Mouse (Mus musculus) lung, postnatal 0 days (tissue): ENCODE results near the gene Fryl.

Source experiments
- CTCF ChIP-seq: IDR thresholded peaks from 2 replicates; pipeline ENCODE4 v1.5.1; 2016; ENCODE audit warnings: antibody characterized with exemption, mild to moderate bottlenecking
- EP300 ChIP-seq: IDR thresholded peaks from 2 replicates; pipeline ENCODE4 v1.6.1; 2016; ENCODE audit warnings: antibody characterized with exemption, mild to moderate bottlenecking, control low read depth

DNA sequence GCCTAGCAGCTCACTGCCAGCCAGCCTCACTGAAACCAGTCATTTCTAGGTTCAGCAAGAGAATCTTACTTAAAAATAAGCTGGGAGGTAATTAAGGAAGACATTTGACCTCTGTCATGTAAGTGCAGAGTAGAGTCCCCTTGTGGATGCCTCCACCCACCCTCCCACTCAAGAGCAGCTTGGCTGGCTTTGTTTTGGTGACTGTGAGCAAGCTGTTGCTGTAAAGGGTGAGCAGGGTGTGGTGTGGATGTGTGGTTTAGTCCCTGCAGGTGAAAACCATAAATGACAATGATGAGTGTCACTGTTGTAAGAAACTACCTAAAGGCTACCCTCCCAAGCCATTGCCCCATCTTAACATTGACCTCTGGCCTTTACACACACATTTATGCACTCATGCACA lies 104.2 kb downstream of the Fryl start:
- TF ChIP-seq CTCF, result no peak
- TF ChIP-seq EP300, result no peak
